Mouse (Mus musculus): ENCODE measurements at regions not wholly inside any gene's neighbourhood (a gene's known extent, or its start where the extent isn't known, plus 50 kb on each side); places are given as distances from the start of the nearest gene placed in this dataset.

DNA sequence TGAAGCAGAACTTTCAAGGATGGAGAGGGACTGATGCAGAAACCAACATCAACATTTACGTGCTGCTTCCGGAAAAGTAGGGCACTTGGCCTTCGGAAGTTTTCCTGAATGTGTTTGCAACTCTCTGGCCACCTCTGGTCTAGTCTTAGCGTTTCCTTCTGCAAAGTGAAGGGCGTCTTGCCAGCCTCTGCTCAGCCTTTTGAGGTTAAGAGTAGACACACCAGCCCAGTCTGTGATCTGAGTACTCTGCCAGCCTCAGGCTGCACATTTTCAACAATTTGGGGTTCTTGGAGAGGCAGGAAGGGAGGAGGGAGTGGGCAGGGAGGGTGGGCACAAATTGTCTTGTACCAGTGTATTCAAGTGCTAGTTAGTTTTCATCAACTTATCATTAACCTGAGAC is 176.7 kb upstream of the Egln3 start:
- no peak overlapping the region for H3K4me3 ChIP-seq (ENCODE audit: insufficient read depth, poor library complexity, severe bottlenecking)
- no peaks in the 10 kb centered on the region for H3K27me3 ChIP-seq (ENCODE audit: control insufficient read depth, insufficient read depth, insufficient read length)
- no peak overlapping the region for H3ac ChIP-seq (ENCODE audit: control insufficient read depth, insufficient read length, low read depth)
- H3K36me3 ChIP-seq (ENCODE audit: control insufficient read depth, insufficient read depth), result no peaks in the 10 kb centered on the region
- TF ChIP-seq MAX (IDR thresholded peaks at IDR 0.05) (no peak), FOSL1 (IDR thresholded peaks at IDR 0.05; ENCODE audit: insufficient read depth, low read length, poor library complexity, severe bottlenecking) (no peak)
- H3K79me2 ChIP-seq (ENCODE audit: control insufficient read depth, insufficient read depth), result no peaks in the 10 kb centered on the region
- H3K79me3 ChIP-seq (ENCODE audit: low read depth), result no peaks in the 10 kb centered on the region

DNA sequence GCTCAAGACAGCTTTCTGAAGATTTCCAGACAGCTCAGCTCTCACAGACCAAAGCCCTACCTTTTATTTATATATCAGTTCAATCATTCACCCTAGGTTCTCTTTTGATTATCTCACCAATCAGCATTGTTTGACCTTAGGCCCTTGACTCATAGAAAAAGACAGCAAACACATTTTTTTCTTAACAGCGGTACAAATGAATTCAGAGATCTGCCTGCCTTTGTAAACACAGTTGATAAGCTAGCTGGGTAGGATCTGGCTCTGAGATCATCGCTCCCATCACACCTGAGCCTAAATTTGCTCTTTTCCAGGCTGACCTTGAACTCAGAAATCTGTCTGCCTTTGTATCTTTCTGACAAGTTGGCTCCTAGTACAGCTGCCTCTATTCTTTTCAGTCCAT is 174.9 kb upstream of the Egln3 start:
- Histone ChIP-seq H3ac (ENCODE audit: control insufficient read depth, insufficient read length, low read depth) (no peak overlapping the region), H3K4me3 (ENCODE audit: insufficient read depth, poor library complexity, severe bottlenecking) (no peak overlapping the region), H3K79me3 (ENCODE audit: low read depth) (no peaks in the 10 kb centered on the region), H3K36me3 (ENCODE audit: control insufficient read depth, insufficient read depth) (no peaks in the 10 kb centered on the region), H3K27me3 (ENCODE audit: control insufficient read depth, insufficient read depth, insufficient read length) (no peaks in the 10 kb centered on the region), H3K79me2 (ENCODE audit: control insufficient read depth, insufficient read depth) (no peaks in the 10 kb centered on the region)
- TF ChIP-seq USF1 (IDR thresholded peaks at IDR 0.05; ENCODE audit: low read depth) (no peak), CEBPB (IDR thresholded peaks at IDR 0.05; ENCODE audit: low read depth) (no peak), MYOD1 (IDR thresholded peaks at IDR 0.05; ENCODE audit: control insufficient read depth, insufficient read length, low read depth) (no peak), MYOG (IDR thresholded peaks at IDR 0.05; ENCODE audit: control insufficient read depth, extremely low read depth, insufficient read length) (no peak), CTCF (IDR thresholded peaks at IDR 0.05; ENCODE audit: control insufficient read depth, insufficient read depth, insufficient read length) (no peak), FOSL1 (IDR thresholded peaks at IDR 0.05; ENCODE audit: insufficient read depth, low read length, poor library complexity, severe bottlenecking) (no peak), MAX (IDR thresholded peaks at IDR 0.05) (no peak)

GRCm38 (mm10) chr12:54374060-54374459 is 170.4 kb upstream of the Egln3 start:
- Histone ChIP-seq H3K4me3 (ENCODE audit: insufficient read depth, poor library complexity, severe bottlenecking) (no peak overlapping the region), H3ac (ENCODE audit: control insufficient read depth, insufficient read length, low read depth) (no peak overlapping the region), H3K36me3 (ENCODE audit: control insufficient read depth, insufficient read depth) (no peaks in the 10 kb centered on the region), H3K27me3 (ENCODE audit: control insufficient read depth, insufficient read depth, insufficient read length) (no peaks in the 10 kb centered on the region), H3K79me3 (ENCODE audit: low read depth) (no peaks in the 10 kb centered on the region), H3K79me2 (ENCODE audit: control insufficient read depth, insufficient read depth) (no peaks in the 10 kb centered on the region)
- no peak for TF ChIP-seq MYOG (IDR thresholded peaks at IDR 0.05; ENCODE audit: control insufficient read depth, extremely low read depth, insufficient read length)
- TF ChIP-seq MYOD1 (IDR thresholded peaks at IDR 0.05; ENCODE audit: control insufficient read depth, insufficient read length, low read depth), result no peak
- no peak for TF ChIP-seq CTCF (IDR thresholded peaks at IDR 0.05; ENCODE audit: control insufficient read depth, insufficient read depth, insufficient read length)
- no peak for TF ChIP-seq USF1 (IDR thresholded peaks at IDR 0.05; ENCODE audit: low read depth)
- TF ChIP-seq MAX (IDR thresholded peaks at IDR 0.05), result no peak
- TF ChIP-seq CEBPB (IDR thresholded peaks at IDR 0.05; ENCODE audit: low read depth), result no peak
- TF ChIP-seq FOSL1 (IDR thresholded peaks at IDR 0.05; ENCODE audit: insufficient read depth, low read length, poor library complexity, severe bottlenecking), result no peak

- no peak overlapping the region for H3K4me3 ChIP-seq (ENCODE audit: insufficient read depth, poor library complexity, severe bottlenecking)
- no peaks in the 10 kb centered on the region for H3K27me3 ChIP-seq (ENCODE audit: control insufficient read depth, insufficient read depth, insufficient read length)
- H3K79me3 ChIP-seq (ENCODE audit: low read depth), result no peaks in the 10 kb centered on the region
- no peaks in the 10 kb centered on the region for H3K36me3 ChIP-seq (ENCODE audit: control insufficient read depth, insufficient read depth)
- no peaks in the 10 kb centered on the region for H3K79me2 ChIP-seq (ENCODE audit: control insufficient read depth, insufficient read depth)
- no peak for TF ChIP-seq MYOD1 (IDR thresholded peaks at IDR 0.05; ENCODE audit: control insufficient read depth, insufficient read length, low read depth)
- peak; percentile 63 for TF ChIP-seq CEBPB (IDR thresholded peaks at IDR 0.05; ENCODE audit: low read depth)
- no peak overlapping the region for H3ac ChIP-seq (ENCODE audit: control insufficient read depth, insufficient read length, low read depth)
These were observed 165.6 kb upstream of the Egln3 start for GRCm38 (mm10) chr12:54369217-54369616.

DNA sequence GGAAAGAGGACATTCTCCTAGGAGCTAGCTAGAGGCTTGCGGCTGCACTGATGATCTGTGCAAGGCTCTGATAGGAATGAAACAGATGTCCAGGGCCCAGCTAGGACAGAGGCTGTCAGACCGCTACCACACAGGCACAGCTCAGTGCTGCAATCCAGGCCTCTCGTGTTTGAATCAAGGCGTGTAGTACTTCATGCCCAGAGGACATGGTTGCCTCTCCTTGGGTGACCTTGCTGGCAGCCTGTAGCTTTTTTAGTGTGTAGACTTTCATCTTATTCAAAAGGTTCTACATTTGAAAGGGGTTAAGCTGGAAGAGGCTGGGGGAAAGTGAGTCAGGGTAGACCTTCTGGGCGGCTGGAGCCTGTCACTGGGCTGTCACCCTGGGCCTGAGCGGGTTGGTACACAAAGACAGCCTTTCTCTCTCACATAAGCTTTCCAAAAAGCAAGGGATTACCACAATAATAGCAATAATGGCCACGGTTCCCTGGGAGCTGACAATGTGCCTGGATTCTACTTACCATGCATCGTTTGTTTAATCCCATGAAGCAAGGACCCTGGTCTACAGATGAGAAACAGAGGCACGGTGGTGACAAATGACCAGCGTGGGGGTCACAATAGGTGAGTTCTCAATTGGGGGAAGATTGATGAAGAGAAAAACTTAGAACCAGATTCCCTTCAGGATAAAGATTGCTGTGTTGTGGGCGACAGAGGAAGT is 160.9 kb upstream of the Egln3 start:
- no peak for TF ChIP-seq CEBPB (IDR thresholded peaks at IDR 0.05; ENCODE audit: low read depth)
- TF ChIP-seq USF1 (IDR thresholded peaks at IDR 0.05; ENCODE audit: low read depth), result no peak
- no peak for TF ChIP-seq MAX (IDR thresholded peaks at IDR 0.05)
- no peak for TF ChIP-seq FOSL1 (IDR thresholded peaks at IDR 0.05; ENCODE audit: insufficient read depth, low read length, poor library complexity, severe bottlenecking)
- TF ChIP-seq MYOD1 (IDR thresholded peaks at IDR 0.05; ENCODE audit: control insufficient read depth, insufficient read length, low read depth), result no peak
- TF ChIP-seq CTCF (IDR thresholded peaks at IDR 0.05; ENCODE audit: control insufficient read depth, insufficient read depth, insufficient read length), result no peak
- Histone ChIP-seq H3K79me2 (ENCODE audit: control insufficient read depth, insufficient read depth) (no peaks in the 10 kb centered on the region), H3ac (ENCODE audit: control insufficient read depth, insufficient read length, low read depth) (no peak overlapping the region), H3K4me3 (ENCODE audit: insufficient read depth, poor library complexity, severe bottlenecking) (no peak overlapping the region), H3K36me3 (ENCODE audit: control insufficient read depth, insufficient read depth) (no peaks in the 10 kb centered on the region), H3K79me3 (ENCODE audit: low read depth) (no peaks in the 10 kb centered on the region), H3K27me3 (ENCODE audit: control insufficient read depth, insufficient read depth, insufficient read length) (no peaks in the 10 kb centered on the region)

DNA sequence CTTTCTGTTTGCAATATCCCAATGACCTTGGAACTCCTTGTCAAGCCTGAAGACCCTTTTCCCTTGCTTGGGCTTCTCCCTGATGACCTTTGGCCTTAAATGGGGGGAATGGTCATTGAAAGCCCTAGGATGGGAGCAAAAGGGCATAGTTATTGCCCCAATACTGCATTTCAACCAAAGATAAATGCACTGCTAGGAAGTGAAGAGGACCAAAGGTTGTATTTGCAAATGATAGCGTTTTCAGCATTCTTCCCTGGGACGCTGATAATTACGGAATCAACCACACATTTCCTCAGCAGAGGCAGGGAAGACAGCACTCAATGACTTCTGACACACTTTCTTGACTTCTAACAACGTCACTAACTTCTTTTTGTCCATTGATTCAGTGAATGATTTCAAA is 158.1 kb upstream of the Egln3 start:
- H3K79me3 ChIP-seq (ENCODE audit: low read depth), result no peaks in the 10 kb centered on the region
- no peaks in the 10 kb centered on the region for H3K27me3 ChIP-seq (ENCODE audit: control insufficient read depth, insufficient read depth, insufficient read length)
- TF ChIP-seq CEBPB (IDR thresholded peaks at IDR 0.05; ENCODE audit: low read depth), result no peak
- no peak for TF ChIP-seq MAX (IDR thresholded peaks at IDR 0.05)
- no peak for TF ChIP-seq FOSL1 (IDR thresholded peaks at IDR 0.05; ENCODE audit: insufficient read depth, low read length, poor library complexity, severe bottlenecking)
- TF ChIP-seq CTCF (IDR thresholded peaks at IDR 0.05; ENCODE audit: control insufficient read depth, insufficient read depth, insufficient read length), result no peak
- TF ChIP-seq MYOD1 (IDR thresholded peaks at IDR 0.05; ENCODE audit: control insufficient read depth, insufficient read length, low read depth), result no peak
- TF ChIP-seq MYOG (IDR thresholded peaks at IDR 0.05; ENCODE audit: control insufficient read depth, extremely low read depth, insufficient read length), result no peak
- TF ChIP-seq USF1 (IDR thresholded peaks at IDR 0.05; ENCODE audit: low read depth), result no peak
- no peaks in the 10 kb centered on the region for H3K36me3 ChIP-seq (ENCODE audit: control insufficient read depth, insufficient read depth)
- no peaks in the 10 kb centered on the region for H3K79me2 ChIP-seq (ENCODE audit: control insufficient read depth, insufficient read depth)
- H3ac ChIP-seq (ENCODE audit: control insufficient read depth, insufficient read length, low read depth), result no peak overlapping the region
- H3K4me3 ChIP-seq (ENCODE audit: insufficient read depth, poor library complexity, severe bottlenecking), result no peak overlapping the region
